Mouse (Mus musculus): ENCODE data around the gene Slit3.

DNA sequence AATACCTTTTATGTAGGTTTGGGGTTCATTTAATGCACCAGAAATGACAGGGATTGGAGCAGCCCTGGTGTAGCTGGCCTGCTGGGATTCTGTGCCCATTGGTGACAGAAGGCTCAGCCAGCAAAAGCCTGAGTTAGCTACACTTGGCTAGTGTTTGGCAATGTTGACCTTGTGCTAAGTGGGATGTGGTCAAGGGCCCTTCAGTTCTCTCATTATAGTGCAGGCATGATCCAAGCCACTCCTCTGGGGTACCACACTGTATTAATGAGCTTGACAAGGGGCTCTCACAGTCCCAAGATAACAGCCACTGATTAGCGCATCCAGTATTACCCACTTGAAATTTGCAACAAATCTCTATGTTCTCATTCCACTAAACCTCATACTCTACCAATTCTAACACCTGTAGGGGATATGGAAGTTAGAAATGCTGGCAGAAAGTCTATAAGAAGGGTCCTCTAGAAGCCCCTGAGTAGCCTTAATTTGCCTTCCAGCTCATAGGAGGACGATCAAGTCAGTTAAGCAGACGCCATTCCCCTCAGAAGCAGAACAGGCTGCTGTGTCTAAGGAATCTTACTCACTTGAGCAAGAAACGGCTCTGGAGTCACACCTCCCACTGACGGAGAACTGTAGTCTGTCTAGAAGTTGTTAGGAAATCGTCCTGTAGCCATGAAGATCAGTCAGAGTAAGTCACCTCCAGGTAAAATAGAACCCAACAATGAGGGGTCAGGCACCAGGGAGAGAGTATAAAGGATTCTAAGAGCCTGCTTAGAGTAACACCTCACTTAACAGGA is 448.3 kb downstream of the Slit3 start:
- no peak for TF ChIP-seq CTCF (conservative IDR thresholded peaks at IDR 0.05; ENCODE audit: low read length)
- no peak for TF ChIP-seq POU5F1 (IDR thresholded peaks at IDR 0.05; ENCODE audit: borderline replicate concordance, low read length)
- no peak for TF ChIP-seq NANOG (IDR thresholded peaks at IDR 0.05; ENCODE audit: borderline replicate concordance, low read length)

Data from E14TG2a.4 (cell line).